Mouse (Mus musculus) T-helper 2 cell (primary cell): ENCODE measurements at regions not wholly inside any gene's neighbourhood (a gene's known extent, or its start where the extent isn't known, plus 50 kb on each side); places are given as distances from the start of the nearest gene placed in this dataset.

Experiments used
- in situ Hi-C: fragments of 300-600 bp; cut with MboI, MseI; formaldehyde crosslinking; loops from one replicate; pipeline ENCODE4 v1.15.1; 2025; ENCODE audit warnings: high pct_unique_total_duplicates

- in situ Hi-C loops = no loop called here
These were observed 55.7 kb downstream of the Otor start for GRCm38 (mm10) chr2:143133931-143134330.

- in situ Hi-C loops = no loop called here
These were observed 70.9 kb downstream of the Otor start for GRCm38 (mm10) chr2:143149189-143149588.

- in situ Hi-C loops = no loop called here
These were observed 86.1 kb downstream of the Otor start for GRCm38 (mm10) chr2:143164081-143164984.

GRCm38 (mm10) chr2:143166771-143167170 lies 88.5 kb downstream of the Otor start:
- in situ Hi-C loops = no loop called here

GRCm38 (mm10) chr2:143170648-143171047 lies 92.4 kb downstream of the Otor start:
- in situ Hi-C loops = no loop called here

GRCm38 (mm10) chr2:143184614-143185013 lies 106.3 kb downstream of the Otor start:
- in situ Hi-C loops = no loop called here

GRCm38 (mm10) chr2:143192256-143193164 lies 114.2 kb downstream of the Otor start:
- in situ Hi-C loops = loop anchor here (10.0 kb wide), 1 partner anchor 472 kb away; no protein-coding TSS in a partner anchor

GRCm38 (mm10) chr2:143193165-143193551 lies 114.9 kb downstream of the Otor start:
- in situ Hi-C loops = loop anchor here (10.0 kb wide), 1 partner anchor 472 kb away; no protein-coding TSS in a partner anchor

GRCm38 (mm10) chr2:143199583-143200249 lies 121.4 kb downstream of the Otor start:
- in situ Hi-C loops = loop anchor here (10.0 kb wide), 1 partner anchor 465 kb away; no protein-coding TSS in a partner anchor

GRCm38 (mm10) chr2:143206053-143206452 lies 127.8 kb downstream of the Otor start:
- in situ Hi-C loops = no loop called here

GRCm38 (mm10) chr2:143207191-143207590 lies 128.9 kb downstream of the Otor start:
- in situ Hi-C loops = no loop called here

- in situ Hi-C loops = no loop called here
These were observed 139.0 kb downstream of the Otor start for GRCm38 (mm10) chr2:143217251-143217650.

GRCm38 (mm10) chr2:143217760-143218358 lies 139.6 kb downstream of the Otor start:
- in situ Hi-C loops = no loop called here

GRCm38 (mm10) chr2:143222326-143222725 lies 144.1 kb downstream of the Otor start:
- in situ Hi-C loops = no loop called here

- in situ Hi-C loops = no loop called here
These were observed 146.3 kb downstream of the Otor start for GRCm38 (mm10) chr2:143224410-143225130.

- in situ Hi-C loops = no loop called here
These were observed 155.5 kb downstream of the Otor start for GRCm38 (mm10) chr2:143233795-143234194.

- in situ Hi-C loops = no loop called here
These were observed 162.0 kb downstream of the Otor start for GRCm38 (mm10) chr2:143240274-143240673.

- in situ Hi-C loops = no loop called here
These were observed 165.5 kb downstream of the Otor start for GRCm38 (mm10) chr2:143243741-143244140.

- in situ Hi-C loops = no loop called here
These were observed 167.9 kb downstream of the Otor start for GRCm38 (mm10) chr2:143246131-143246665.

GRCm38 (mm10) chr2:143269026-143269425 lies 190.8 kb downstream of the Otor start:
- in situ Hi-C loops = loop anchor here (25.0 kb wide), 1 partner anchor 832 kb away; no protein-coding TSS in a partner anchor
